15 mouse cellular contexts compared by ENCODE assay signal in the genomic region with DNA sequence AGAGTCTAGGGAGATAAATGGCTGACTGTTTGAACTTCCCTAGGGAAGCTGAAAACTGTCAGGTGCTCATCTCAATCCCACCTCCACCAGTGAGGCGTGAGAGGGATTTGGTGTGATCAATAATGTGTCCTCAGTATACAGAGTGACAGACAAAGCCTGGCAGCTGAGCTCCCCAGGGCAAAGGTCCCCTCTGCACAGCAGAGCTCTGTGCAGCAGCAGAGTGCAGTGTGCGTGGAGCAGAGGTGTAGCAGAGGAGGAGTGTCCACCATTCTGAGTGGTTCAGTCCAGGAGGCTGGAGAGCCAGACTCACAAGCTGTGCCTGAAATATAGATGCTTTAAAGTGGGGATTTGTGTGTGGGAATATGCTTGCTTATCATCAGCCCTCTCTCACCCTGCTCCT.
DNase-seq lines count a peak whose midpoint lies in the region; ATAC-seq lines count a peak whose summit lies in the region.
"Had no signal": no experiment of that assay in that cellular context is flagged by ENCODE, and none has a peak within 500 bp of the region (broad histone marks: within the 10 kb centered on the region; RNA-seq: fewer than 3 reads in every experiment).

No protein-coding gene starts in this region.

- 35% methylated on average over 2 of the region's 2 CpGs for WGBS in limb, embryonic 11.5 days
- 37% methylated on average over 2 of the region's 2 CpGs for WGBS in limb, embryonic 10.5 days
- 27% methylated on average over 2 of the region's 2 CpGs for WGBS in liver, embryonic 11.5 days

- H3K9ac ChIP-seq in limb, embryonic 11.5 days (ENCODE audit: low read length): no peak overlapping the region
- no peak overlapping the region for H3K9ac ChIP-seq in liver, embryonic 11.5 days (ENCODE audit: low read depth, low read length)
- H3K9ac ChIP-seq: heart, embryonic 15.5 days; hindbrain, embryonic 14.5 days; neural tube, embryonic 13.5 days had no signal

- no peak overlapping the region for H3K4me2 ChIP-seq in limb, embryonic 11.5 days (ENCODE audit: low read depth, severe bottlenecking)
- H3K4me2 ChIP-seq in liver, embryonic 11.5 days: no peak overlapping the region
- H3K4me2 ChIP-seq: heart, embryonic 15.5 days; hindbrain, embryonic 14.5 days; neural tube, embryonic 13.5 days had no signal

- no peaks in the 10 kb centered on the region for H3K27me3 ChIP-seq in limb, embryonic 11.5 days (ENCODE audit: control insufficient read depth, insufficient read depth, low read length)
- H3K27me3 ChIP-seq in limb, embryonic 10.5 days (ENCODE audit: low read depth, poor library complexity, severe bottlenecking): no peaks in the 10 kb centered on the region
- no peaks in the 10 kb centered on the region for H3K27me3 ChIP-seq in liver, embryonic 11.5 days (replicated peaks; ENCODE audit: control insufficient read depth, insufficient read depth, low read length)
- H3K27me3 ChIP-seq: heart, embryonic 15.5 days; neural tube, embryonic 13.5 days had no signal

- H3K4me3 ChIP-seq in limb, embryonic 11.5 days (ENCODE audit: low read depth, low read length): no peak overlapping the region
- H3K4me3 ChIP-seq in limb, embryonic 10.5 days: no peak overlapping the region
- no peak overlapping the region for H3K4me3 ChIP-seq in liver, embryonic 11.5 days (ENCODE audit: low read depth, low read length)
- H3K4me3 ChIP-seq: heart, embryonic 15.5 days; neural tube, embryonic 13.5 days had no signal

- ATAC-seq in limb, embryonic 11.5 days (ENCODE audit: insufficient number of reproducible peaks, low FRiP score, low TSS enrichment, low read depth): peak; percentile 54; the same call in 1 of the 2 replicates
- ATAC-seq in liver, embryonic 11.5 days (replicated peaks; ENCODE audit: low FRiP score): peak; percentile 90
- ATAC-seq in megakaryocyte progenitor cell, adult 5-6 weeks (replicated peaks; ENCODE audit: poor library complexity): no peak
- ATAC-seq: forebrain, embryonic 16.5 days had no signal

- H3K36me3 ChIP-seq in limb, embryonic 11.5 days (ENCODE audit: control insufficient read depth, insufficient read depth, low read length): no peaks in the 10 kb centered on the region
- no peaks in the 10 kb centered on the region for H3K36me3 ChIP-seq in limb, embryonic 10.5 days
- H3K36me3 ChIP-seq in liver, embryonic 11.5 days (ENCODE audit: control insufficient read depth, insufficient read depth, low read length): no peaks in the 10 kb centered on the region
- H3K36me3 ChIP-seq: heart, embryonic 15.5 days; neural tube, embryonic 13.5 days had no signal

- DNase-seq in limb, embryonic 11.5 days (ENCODE audit: low spot score): peak; percentile 21
- no peak for DNase-seq in limb, embryonic 10.5 days (ENCODE audit: low spot score)
- DNase-seq in liver, embryonic 11.5 days (ENCODE audit: low spot score): no peak
- peak; percentile 15 for DNase-seq in mesoderm, embryonic 11.5 days (ENCODE audit: low read depth, low spot score)
- peak; percentile 8 for DNase-seq in retina, postnatal 1 day
- no peak for DNase-seq in spleen, postnatal 10 days (ENCODE audit: low spot score in 2 of 2)
- DNase-seq: adrenal gland, postnatal 10 days; cerebellum, adult 9-10 months; heart, adult 11 months; kidney, adult 2 months had no signal

- H3K9me3 ChIP-seq in limb, embryonic 11.5 days (ENCODE audit: control insufficient read depth, low read length): no peaks in the 10 kb centered on the region
- no peaks in the 10 kb centered on the region for H3K9me3 ChIP-seq in limb, embryonic 10.5 days (replicated peaks)
- no peaks in the 10 kb centered on the region for H3K9me3 ChIP-seq in liver, embryonic 11.5 days (ENCODE audit: control insufficient read depth, low read length)
- H3K9me3 ChIP-seq: heart, embryonic 15.5 days; neural tube, embryonic 13.5 days had no signal

- H3K27ac ChIP-seq in limb, embryonic 11.5 days (replicated peaks; ENCODE audit: low read depth, low read length): no peak overlapping the region
- H3K27ac ChIP-seq in limb, embryonic 10.5 days: no peak overlapping the region
- H3K27ac ChIP-seq in liver, embryonic 11.5 days (ENCODE audit: low read depth, low read length): no peak overlapping the region
- H3K27ac ChIP-seq: heart, embryonic 15.5 days; hindbrain, embryonic 14.5 days; neural tube, embryonic 13.5 days had no signal

- no peaks in the 10 kb centered on the region for H3K4me1 ChIP-seq in limb, embryonic 11.5 days (ENCODE audit: control insufficient read depth, insufficient read depth, low read length)
- H3K4me1 ChIP-seq in limb, embryonic 10.5 days: no peaks in the 10 kb centered on the region
- H3K4me1 ChIP-seq in liver, embryonic 11.5 days (replicated peaks; ENCODE audit: control insufficient read depth, insufficient read depth, low read length): 0 out of 2 replicates have a peak, but pooled peaks cover 4% of the 10 kb centered on the region
- H3K4me1 ChIP-seq: heart, embryonic 15.5 days had no signal

Comparison
In these comparisons a context has a peak if more than half of its experiments do, and no peak if none do; other contexts are left out.
1. DNase-seq: peak in limb, embryonic 11.5 days (single experiment), mesoderm, embryonic 11.5 days (single experiment) and retina, postnatal 1 day (single experiment); none in limb, embryonic 10.5 days (single experiment), liver, embryonic 11.5 days (single experiment) and spleen, postnatal 10 days (0 of 2).